Mouse (Mus musculus) forebrain, embryonic 16.5 days (tissue): ENCODE results near the gene Osbp. TPM values are rescaled to one million over a fixed set of nuclear protein-coding genes. Genes with fewer than 3 reads are reported as not detected.

Experiments
- ATAC-seq: fragments of 200-750 bp; cut with Nextera tagmentation; 2 replicates; pipeline ENCODE4 v1.8.0; 2017; ENCODE audit warnings: mild to moderate bottlenecking, moderate library complexity
- H3K27ac ChIP-seq: fragments of 300-500 bp; sonication (generic); 2 replicates; pipeline ENCODE4 v1.5.1; 2014; ENCODE audit warnings: low read length, control low read depth
- H3K27me3 ChIP-seq: fragments of 300-500 bp; sonication (generic); replicated peaks from 2 replicates; pipeline ENCODE4 v1.6.1; 2014; ENCODE audit warnings: low read length; ENCODE audit not compliant: control insufficient read depth, insufficient read depth
- H3K36me3 ChIP-seq: fragments of 300-500 bp; sonication (generic); 2 replicates; pipeline ENCODE4 v1.6.1; 2014; ENCODE audit not compliant: control insufficient read depth, insufficient read depth
- H3K4me1 ChIP-seq: fragments of 300-500 bp; sonication (generic); replicated peaks from 2 replicates; pipeline ENCODE4 v1.6.1; 2014; ENCODE audit warnings: low read length; ENCODE audit not compliant: control insufficient read depth, insufficient read depth
- H3K4me2 ChIP-seq: fragments of 300-500 bp; sonication (generic); 2 replicates; pipeline ENCODE4 v1.6.1; 2014; ENCODE audit warnings: mild to moderate bottlenecking, low read length, control low read depth
- H3K4me3 ChIP-seq: fragments of 300-500 bp; sonication (generic); replicated peaks from 2 replicates; pipeline ENCODE4 v1.5.1; 2014; ENCODE audit warnings: mild to moderate bottlenecking, low read length, control low read depth
- H3K9ac ChIP-seq: fragments of 300-500 bp; sonication (generic); replicated peaks from 2 replicates; pipeline ENCODE4 v1.6.1; 2014; ENCODE audit warnings: low read depth, low read length, control low read depth
- H3K9me3 ChIP-seq: fragments of 300-500 bp; sonication (generic); 2 replicates; pipeline ENCODE4 v1.6.1; 2016; ENCODE audit warnings: low read length; ENCODE audit not compliant: control insufficient read depth
- WGBS: fragments of 180-500 bp; shearing (Covaris S2); extraction: QIAGEN DNeasy Blood & Tissue Kit; methylation state at CpG from one replicate; pipeline ENCODE4 v1.1.7; 2014; 5-methylcytosine and 5-hydroxymethylcytosine counted together
- polyA plus RNA-seq: library from polyadenylated mRNA; unstranded; fragments of >200 nt; fragmentation: Nextera tagmentation; extraction: Ambion mirVana; gene quantifications from 2 replicates; pipeline ENCODE4 v1.2.1, GENCODE M21; 2015

Gene Osbp
- polyA plus RNA-seq, 1 experiment from 2014 or later: 4.3 TPM

- no peaks in the 10 kb centered on the region for H3K36me3 ChIP-seq
- no peak for ATAC-seq
- no peak overlapping the region for H3K9ac ChIP-seq
- H3K27ac ChIP-seq: no peak overlapping the region
- no peaks in the 10 kb centered on the region for H3K4me1 ChIP-seq
- H3K4me3 ChIP-seq: no peak overlapping the region
- H3K4me2 ChIP-seq: no peak overlapping the region
- H3K27me3 ChIP-seq: no peaks in the 10 kb centered on the region
- WGBS: 96% methylated on average over 5 of the region's 5 CpGs
- no peaks in the 10 kb centered on the region for H3K9me3 ChIP-seq
Observed at GRCm38 (mm10) chr19:11956636-11957035, 9.1 kb upstream of the Osbp start.

GRCm38 (mm10) chr19:11957396-11957795 lies 8.3 kb upstream of the Osbp start:
- no peak overlapping the region for H3K9ac ChIP-seq
- no peaks in the 10 kb centered on the region for H3K4me1 ChIP-seq
- no peak overlapping the region for H3K4me3 ChIP-seq
- no peak overlapping the region for H3K4me2 ChIP-seq
- WGBS: 88% methylated on average over 5 of the region's 5 CpGs
- no peak for ATAC-seq
- H3K27ac ChIP-seq: no peak overlapping the region
- H3K27me3 ChIP-seq: no peaks in the 10 kb centered on the region
- H3K36me3 ChIP-seq: no peaks in the 10 kb centered on the region
- H3K9me3 ChIP-seq: no peaks in the 10 kb centered on the region

- 82% methylated on average over 8 of the region's 8 CpGs for WGBS
- H3K4me2 ChIP-seq: no peak overlapping the region
- H3K9ac ChIP-seq: no peak overlapping the region
- no peaks in the 10 kb centered on the region for H3K9me3 ChIP-seq
- no peaks in the 10 kb centered on the region for H3K36me3 ChIP-seq
- no peak overlapping the region for H3K27ac ChIP-seq
- no peak for ATAC-seq
- 0 out of 2 replicates have a peak, but pooled peaks cover 2% of the 10 kb centered on the region for H3K27me3 ChIP-seq
- no peak overlapping the region for H3K4me3 ChIP-seq
- H3K4me1 ChIP-seq: no peaks in the 10 kb centered on the region
Observed at GRCm38 (mm10) chr19:11957846-11958245, 7.9 kb upstream of the Osbp start.

GRCm38 (mm10) chr19:11964266-11964665 lies 1.5 kb upstream of the Osbp start:
- Histone ChIP-seq H3K27ac (no peak overlapping the region), H3K9me3 (no peaks in the 10 kb centered on the region), H3K27me3 (0 out of 2 replicates have a peak, but pooled peaks cover 2% of the 10 kb centered on the region), H3K36me3 (no peaks in the 10 kb centered on the region), H3K9ac (no peak overlapping the region), H3K4me1 (peaks cover 19% of the 10 kb centered on the region), H3K4me2 (peak overlapping the region; percentile 72), H3K4me3 (no peak overlapping the region; the same call in 1 of the 2 replicates)
- ATAC-seq: no peak
- WGBS: 88% methylated on average over 1 of the region's 1 CpGs

- 0 out of 2 replicates have a peak, but pooled peaks cover 2% of the 10 kb centered on the region for H3K27me3 ChIP-seq
- H3K9me3 ChIP-seq: no peaks in the 10 kb centered on the region
Observed at GRCm38 (mm10) chr19:11966201-11966636, 478 bp downstream of the Osbp start.

GRCm38 (mm10) chr19:11969155-11970050 lies 3.7 kb downstream of the Osbp start:
- Histone ChIP-seq H3K4me2 (no peak overlapping the region), H3K27me3 (no peaks in the 10 kb centered on the region), H3K9ac (no peak overlapping the region), H3K27ac (no peak overlapping the region), H3K4me3 (no peak overlapping the region), H3K4me1 (peaks cover 19% of the 10 kb centered on the region), H3K9me3 (no peaks in the 10 kb centered on the region), H3K36me3 (peaks cover 31% of the 10 kb centered on the region)
- WGBS: 80% methylated on average over 9 of the region's 9 CpGs
- no peak for ATAC-seq

More at GRCm38 (mm10) chr19:11966201-11966636, 478 bp downstream of the Osbp start:
- Histone ChIP-seq H3K4me3 (peak overlapping the region; percentile 66), H3K36me3 (peaks cover 5% of the 10 kb centered on the region; the same call in 1 of the 2 replicates), H3K9ac (peak overlapping the region; percentile 88), H3K27ac (peak overlapping the region; percentile 87), H3K4me2 (peak overlapping the region; percentile 89), H3K4me1 (peaks cover 19% of the 10 kb centered on the region)
- WGBS: 0% methylated on average over 18 of the region's 18 CpGs
- ATAC-seq: no peak

- Histone ChIP-seq H3K36me3 (peaks cover 55% of the 10 kb centered on the region), H3K4me1 (peaks cover 3% of the 10 kb centered on the region; the same call in 1 of the 2 replicates), H3K4me3 (no peak overlapping the region), H3K4me2 (no peak overlapping the region), H3K9ac (no peak overlapping the region), H3K27ac (no peak overlapping the region), H3K27me3 (no peaks in the 10 kb centered on the region), H3K9me3 (no peaks in the 10 kb centered on the region)
- WGBS: 95% methylated on average over 13 of the region's 13 CpGs
- ATAC-seq: no peak
Observed at GRCm38 (mm10) chr19:11973511-11974222, 7.9 kb downstream of the Osbp start.

GRCm38 (mm10) chr19:11974223-11974540 lies 8.4 kb downstream of the Osbp start:
- Histone ChIP-seq H3K27me3 (no peaks in the 10 kb centered on the region), H3K9me3 (no peaks in the 10 kb centered on the region), H3K4me2 (no peak overlapping the region), H3K9ac (no peak overlapping the region), H3K4me1 (no peaks in the 10 kb centered on the region), H3K4me3 (no peak overlapping the region), H3K27ac (no peak overlapping the region), H3K36me3 (peaks cover 60% of the 10 kb centered on the region)
- WGBS: 90% methylated on average over 2 of the region's 2 CpGs
- ATAC-seq: no peak

GRCm38 (mm10) chr19:11975683-11976082 lies 9.9 kb downstream of the Osbp start:
- 91% methylated on average over 4 of the region's 4 CpGs for WGBS
- no peak for ATAC-seq

More at GRCm38 (mm10) chr19:11975683-11976082, 9.9 kb downstream of the Osbp start:
- Histone ChIP-seq H3K9ac (no peak overlapping the region), H3K4me3 (no peak overlapping the region), H3K4me2 (no peak overlapping the region), H3K27ac (no peak overlapping the region), H3K36me3 (peaks cover 73% of the 10 kb centered on the region), H3K9me3 (no peaks in the 10 kb centered on the region), H3K4me1 (no peaks in the 10 kb centered on the region), H3K27me3 (no peaks in the 10 kb centered on the region)
